Mouse (Mus musculus): ENCODE results near the gene Hyal2. TPM values are rescaled to one million over a fixed set of nuclear protein-coding genes. Genes with fewer than 3 reads are reported as not detected.

Hyal2 gene
- polyA plus RNA-seq, 1 experiment from 2014 or later: 48.9 TPM

- Histone ChIP-seq H3K9ac (ENCODE audit: low read depth, low read length) (peak overlapping the region; percentile 93), H3K4me1 (ENCODE audit: control insufficient read depth, low read depth, low read length) (peaks cover 37% of the 10 kb centered on the region), H3K9me3 (replicated peaks; ENCODE audit: control insufficient read depth, low read length) (no peaks in the 10 kb centered on the region), H3K4me2 (ENCODE audit: low read depth, low read length) (peak overlapping the region; percentile 83), H3K27ac (ENCODE audit: low read length) (peak overlapping the region; percentile 94), H3K4me3 (ENCODE audit: low read depth, low read length) (peak overlapping the region; percentile 91), H3K27me3 (ENCODE audit: control insufficient read depth, insufficient read depth, low read depth, low read length) (no peaks in the 10 kb centered on the region), H3K36me3 (ENCODE audit: control insufficient read depth, insufficient read depth) (peaks cover 39% of the 10 kb centered on the region)
- under 1% methylated on average over 33 of the region's 33 CpGs for WGBS (ENCODE audit: insufficient replicate concordance)
- peak; percentile 22 for ATAC-seq (ENCODE audit: low read depth)
These were observed 20.3 kb downstream of the Hyal2 start for GRCm38 (mm10) chr9:107587833-107588639.

GRCm38 (mm10) chr9:107590058-107590772, 22.5 kb downstream of the Hyal2 start:
- peak overlapping the region; percentile 94 for H3K27ac ChIP-seq (ENCODE audit: low read length)
- 59% methylated on average over 25 of the region's 25 CpGs for WGBS (ENCODE audit: insufficient replicate concordance)
- H3K4me1 ChIP-seq (ENCODE audit: control insufficient read depth, low read depth, low read length): peaks cover 37% of the 10 kb centered on the region
- no peaks in the 10 kb centered on the region for H3K9me3 ChIP-seq (replicated peaks; ENCODE audit: control insufficient read depth, low read length)
- H3K4me3 ChIP-seq (ENCODE audit: low read depth, low read length): peak overlapping the region; percentile 91
- H3K4me2 ChIP-seq (ENCODE audit: low read depth, low read length): peak overlapping the region; percentile 83
- peaks cover 53% of the 10 kb centered on the region for H3K36me3 ChIP-seq (ENCODE audit: control insufficient read depth, insufficient read depth)
- peak; percentile 22 for ATAC-seq (ENCODE audit: low read depth)
- H3K9ac ChIP-seq (ENCODE audit: low read depth, low read length): peak overlapping the region; percentile 93
- H3K27me3 ChIP-seq (ENCODE audit: control insufficient read depth, insufficient read depth, low read depth, low read length): no peaks in the 10 kb centered on the region

- peak overlapping the region; percentile 94 for H3K27ac ChIP-seq (ENCODE audit: low read length)
- ATAC-seq (ENCODE audit: low read depth): no peak
- peaks cover 53% of the 10 kb centered on the region for H3K36me3 ChIP-seq (ENCODE audit: control insufficient read depth, insufficient read depth)
- H3K4me2 ChIP-seq (ENCODE audit: low read depth, low read length): peak overlapping the region; percentile 83
- no peaks in the 10 kb centered on the region for H3K9me3 ChIP-seq (replicated peaks; ENCODE audit: control insufficient read depth, low read length)
- WGBS (ENCODE audit: insufficient replicate concordance): 89% methylated on average over 6 of the region's 6 CpGs
- peak overlapping the region; percentile 91 for H3K4me3 ChIP-seq (ENCODE audit: low read depth, low read length)
- no peaks in the 10 kb centered on the region for H3K27me3 ChIP-seq (ENCODE audit: control insufficient read depth, insufficient read depth, low read depth, low read length)
- peaks cover 33% of the 10 kb centered on the region for H3K4me1 ChIP-seq (ENCODE audit: control insufficient read depth, low read depth, low read length)
- H3K9ac ChIP-seq (ENCODE audit: low read depth, low read length): peak overlapping the region; percentile 14; the same call in 1 of the 2 replicates
These were observed 23.0 kb downstream of the Hyal2 start for GRCm38 (mm10) chr9:107590773-107591060.

GRCm38 (mm10) chr9:107593101-107593976, 25.6 kb downstream of the Hyal2 start:
- Histone ChIP-seq H3K4me2 (ENCODE audit: low read depth, low read length) (no peak overlapping the region), H3K27me3 (ENCODE audit: control insufficient read depth, insufficient read depth, low read depth, low read length) (no peaks in the 10 kb centered on the region), H3K9me3 (replicated peaks; ENCODE audit: control insufficient read depth, low read length) (no peaks in the 10 kb centered on the region), H3K9ac (ENCODE audit: low read depth, low read length) (no peak overlapping the region), H3K4me1 (ENCODE audit: control insufficient read depth, low read depth, low read length) (peaks cover 25% of the 10 kb centered on the region), H3K36me3 (ENCODE audit: control insufficient read depth, insufficient read depth) (peaks cover 53% of the 10 kb centered on the region), H3K4me3 (ENCODE audit: low read depth, low read length) (no peak overlapping the region), H3K27ac (ENCODE audit: low read length) (no peak overlapping the region; the same call in 1 of the 2 replicates)
- no peak for ATAC-seq (ENCODE audit: low read depth)
- 84% methylated on average over 11 of the region's 11 CpGs for WGBS (ENCODE audit: insufficient replicate concordance)

GRCm38 (mm10) chr9:107594281-107595062, 26.7 kb downstream of the Hyal2 start:
- ATAC-seq (ENCODE audit: low read depth): no peak
- Histone ChIP-seq H3K9ac (ENCODE audit: low read depth, low read length) (no peak overlapping the region), H3K9me3 (replicated peaks; ENCODE audit: control insufficient read depth, low read length) (no peaks in the 10 kb centered on the region), H3K4me3 (ENCODE audit: low read depth, low read length) (no peak overlapping the region), H3K4me1 (ENCODE audit: control insufficient read depth, low read depth, low read length) (peaks cover 20% of the 10 kb centered on the region), H3K27me3 (ENCODE audit: control insufficient read depth, insufficient read depth, low read depth, low read length) (no peaks in the 10 kb centered on the region), H3K36me3 (ENCODE audit: control insufficient read depth, insufficient read depth) (peaks cover 53% of the 10 kb centered on the region), H3K4me2 (ENCODE audit: low read depth, low read length) (no peak overlapping the region), H3K27ac (ENCODE audit: low read length) (no peak overlapping the region)
- WGBS (ENCODE audit: insufficient replicate concordance): 78% methylated on average over 8 of the region's 8 CpGs

- WGBS (ENCODE audit: insufficient replicate concordance): 73% methylated on average over 11 of the region's 11 CpGs
- H3K4me1 ChIP-seq (ENCODE audit: control insufficient read depth, low read depth, low read length): peaks cover 7% of the 10 kb centered on the region
- H3K4me2 ChIP-seq (ENCODE audit: low read depth, low read length): no peak overlapping the region
- no peak overlapping the region for H3K9ac ChIP-seq (ENCODE audit: low read depth, low read length)
- no peaks in the 10 kb centered on the region for H3K27me3 ChIP-seq (ENCODE audit: control insufficient read depth, insufficient read depth, low read depth, low read length)
- H3K4me3 ChIP-seq (ENCODE audit: low read depth, low read length): no peak overlapping the region
- no peak for ATAC-seq (ENCODE audit: low read depth)
- H3K36me3 ChIP-seq (ENCODE audit: control insufficient read depth, insufficient read depth): peaks cover 31% of the 10 kb centered on the region
- no peak overlapping the region for H3K27ac ChIP-seq (ENCODE audit: low read length)
- H3K9me3 ChIP-seq (replicated peaks; ENCODE audit: control insufficient read depth, low read length): no peaks in the 10 kb centered on the region
These were observed 29.1 kb downstream of the Hyal2 start for GRCm38 (mm10) chr9:107596619-107597569.

- H3K36me3 ChIP-seq (ENCODE audit: control insufficient read depth, insufficient read depth): peaks cover 16% of the 10 kb centered on the region
- 53% methylated on average over 5 of the region's 5 CpGs for WGBS (ENCODE audit: insufficient replicate concordance)
- no peak overlapping the region for H3K4me3 ChIP-seq (ENCODE audit: low read depth, low read length)
- no peak overlapping the region for H3K9ac ChIP-seq (ENCODE audit: low read depth, low read length)
- H3K4me1 ChIP-seq (ENCODE audit: control insufficient read depth, low read depth, low read length): peaks cover 13% of the 10 kb centered on the region
- H3K9me3 ChIP-seq (replicated peaks; ENCODE audit: control insufficient read depth, low read length): no peaks in the 10 kb centered on the region
- no peak overlapping the region for H3K4me2 ChIP-seq (ENCODE audit: low read depth, low read length)
- peak; percentile 33 for ATAC-seq (ENCODE audit: low read depth)
- no peak overlapping the region for H3K27ac ChIP-seq (ENCODE audit: low read length)
- no peaks in the 10 kb centered on the region for H3K27me3 ChIP-seq (ENCODE audit: control insufficient read depth, insufficient read depth, low read depth, low read length)
These were observed 30.6 kb downstream of the Hyal2 start for GRCm38 (mm10) chr9:107598385-107598784.

All from liver, embryonic 16.5 days (tissue).